Mouse (Mus musculus): ENCODE measurements around the gene Lpar2. TPM values are rescaled to one million over a fixed set of nuclear protein-coding genes. Genes with fewer than 3 reads are reported as not detected.

The Lpar2 gene
- polyA plus RNA-seq, 1 experiment = 6.6 TPM

GRCm38 (mm10) chr8:69796721-69797345 is 25.4 kb upstream of the Lpar2 start:
- no peak overlapping the region for H3K4me3 ChIP-seq (ENCODE audit: extremely low read depth, insufficient read depth, insufficient read length)
- H3K4me1 ChIP-seq (ENCODE audit: control insufficient read depth, insufficient read depth, insufficient read length) = peaks cover 4% of the 10 kb centered on the region; the same call in 1 of the 2 replicates
- H3K27me3 ChIP-seq (ENCODE audit: control insufficient read depth, insufficient read depth, low read length) = no peaks in the 10 kb centered on the region
- DNase-seq (ENCODE audit: low read depth in 1 of 2, low spot score in 2 of 2) = no peak
- no peak overlapping the region for H3K27ac ChIP-seq (ENCODE audit: insufficient read depth, low read length)
- peaks cover 62% of the 10 kb centered on the region for H3K36me3 ChIP-seq (ENCODE audit: control insufficient read depth, insufficient read depth, low read length)
- WGBS = 95% methylated on average over 16 of the region's 16 CpGs
- TF ChIP-seq POLR2A (IDR thresholded peaks at IDR 0.05; ENCODE audit: low read depth, low read length) (no peak), CTCF (IDR thresholded peaks at IDR 0.05; ENCODE audit: extremely low read depth, insufficient read depth, insufficient read length, insufficient replicate concordance) (no peak)

- 96% methylated on average over 10 of the region's 10 CpGs for WGBS
Measured at GRCm38 (mm10) chr8:69797661-69798060, 24.6 kb upstream of the Lpar2 start.

GRCm38 (mm10) chr8:69799261-69799660 is 23.0 kb upstream of the Lpar2 start:
- TF ChIP-seq CTCF (IDR thresholded peaks at IDR 0.05; ENCODE audit: extremely low read depth, insufficient read depth, insufficient read length, insufficient replicate concordance) (no peak), POLR2A (IDR thresholded peaks at IDR 0.05; ENCODE audit: low read depth, low read length) (no peak)
- peaks cover 79% of the 10 kb centered on the region for H3K36me3 ChIP-seq (ENCODE audit: control insufficient read depth, insufficient read depth, low read length)
- H3K4me1 ChIP-seq (ENCODE audit: control insufficient read depth, insufficient read depth, insufficient read length) = no peaks in the 10 kb centered on the region
- H3K4me3 ChIP-seq (ENCODE audit: extremely low read depth, insufficient read depth, insufficient read length) = no peak overlapping the region
- H3K27me3 ChIP-seq (ENCODE audit: control insufficient read depth, insufficient read depth, low read length) = no peaks in the 10 kb centered on the region
- H3K27ac ChIP-seq (ENCODE audit: insufficient read depth, low read length) = no peak overlapping the region
- DNase-seq (ENCODE audit: low read depth in 1 of 2, low spot score in 2 of 2) = no peak
- 93% methylated on average over 8 of the region's 8 CpGs for WGBS

More at GRCm38 (mm10) chr8:69797661-69798060, 24.6 kb upstream of the Lpar2 start:
- peaks cover 3% of the 10 kb centered on the region; the same call in 1 of the 2 replicates for H3K4me1 ChIP-seq (ENCODE audit: control insufficient read depth, insufficient read depth, insufficient read length)
- no peak for DNase-seq (ENCODE audit: low read depth in 1 of 2, low spot score in 2 of 2)
- no peak overlapping the region for H3K4me3 ChIP-seq (ENCODE audit: extremely low read depth, insufficient read depth, insufficient read length)
- peaks cover 69% of the 10 kb centered on the region for H3K36me3 ChIP-seq (ENCODE audit: control insufficient read depth, insufficient read depth, low read length)
- TF ChIP-seq POLR2A (IDR thresholded peaks at IDR 0.05; ENCODE audit: low read depth, low read length) (no peak), CTCF (IDR thresholded peaks at IDR 0.05; ENCODE audit: extremely low read depth, insufficient read depth, insufficient read length, insufficient replicate concordance) (no peak)
- no peaks in the 10 kb centered on the region for H3K27me3 ChIP-seq (ENCODE audit: control insufficient read depth, insufficient read depth, low read length)
- H3K27ac ChIP-seq (ENCODE audit: insufficient read depth, low read length) = no peak overlapping the region

- TF ChIP-seq CTCF (IDR thresholded peaks at IDR 0.05; ENCODE audit: extremely low read depth, insufficient read depth, insufficient read length, insufficient replicate concordance) (no peak), POLR2A (IDR thresholded peaks at IDR 0.05; ENCODE audit: low read depth, low read length) (no peak)
- WGBS = 99% methylated on average over 5 of the region's 5 CpGs
- H3K27me3 ChIP-seq (ENCODE audit: control insufficient read depth, insufficient read depth, low read length) = no peaks in the 10 kb centered on the region
- H3K36me3 ChIP-seq (ENCODE audit: control insufficient read depth, insufficient read depth, low read length) = peaks cover 75% of the 10 kb centered on the region
- no peaks in the 10 kb centered on the region for H3K4me1 ChIP-seq (ENCODE audit: control insufficient read depth, insufficient read depth, insufficient read length)
- no peak overlapping the region for H3K27ac ChIP-seq (ENCODE audit: insufficient read depth, low read length)
- DNase-seq (ENCODE audit: low read depth in 1 of 2, low spot score in 2 of 2) = no peak
- H3K4me3 ChIP-seq (ENCODE audit: extremely low read depth, insufficient read depth, insufficient read length) = no peak overlapping the region
Measured at GRCm38 (mm10) chr8:69799946-69800345, 22.3 kb upstream of the Lpar2 start.

GRCm38 (mm10) chr8:69801796-69802195 is 20.4 kb upstream of the Lpar2 start:
- H3K36me3 ChIP-seq (ENCODE audit: control insufficient read depth, insufficient read depth, low read length) = peaks cover 80% of the 10 kb centered on the region
- H3K4me3 ChIP-seq (ENCODE audit: extremely low read depth, insufficient read depth, insufficient read length) = no peak overlapping the region
- WGBS = 96% methylated on average over 4 of the region's 4 CpGs
- DNase-seq (ENCODE audit: low read depth in 1 of 2, low spot score in 2 of 2) = no peak
- H3K27ac ChIP-seq (ENCODE audit: insufficient read depth, low read length) = no peak overlapping the region
- TF ChIP-seq CTCF (IDR thresholded peaks at IDR 0.05; ENCODE audit: extremely low read depth, insufficient read depth, insufficient read length, insufficient replicate concordance) (no peak), POLR2A (IDR thresholded peaks at IDR 0.05; ENCODE audit: low read depth, low read length) (no peak)
- no peaks in the 10 kb centered on the region for H3K27me3 ChIP-seq (ENCODE audit: control insufficient read depth, insufficient read depth, low read length)
- no peaks in the 10 kb centered on the region for H3K4me1 ChIP-seq (ENCODE audit: control insufficient read depth, insufficient read depth, insufficient read length)

GRCm38 (mm10) chr8:69802216-69802615 is 20.0 kb upstream of the Lpar2 start:
- no peaks in the 10 kb centered on the region for H3K4me1 ChIP-seq (ENCODE audit: control insufficient read depth, insufficient read depth, insufficient read length)
- H3K27ac ChIP-seq (ENCODE audit: insufficient read depth, low read length) = no peak overlapping the region
- no peaks in the 10 kb centered on the region for H3K27me3 ChIP-seq (ENCODE audit: control insufficient read depth, insufficient read depth, low read length)
- peaks cover 79% of the 10 kb centered on the region for H3K36me3 ChIP-seq (ENCODE audit: control insufficient read depth, insufficient read depth, low read length)
- no peak overlapping the region for H3K4me3 ChIP-seq (ENCODE audit: extremely low read depth, insufficient read depth, insufficient read length)
- TF ChIP-seq POLR2A (IDR thresholded peaks at IDR 0.05; ENCODE audit: low read depth, low read length) (no peak), CTCF (IDR thresholded peaks at IDR 0.05; ENCODE audit: extremely low read depth, insufficient read depth, insufficient read length, insufficient replicate concordance) (no peak)
- no peak for DNase-seq (ENCODE audit: low read depth in 1 of 2, low spot score in 2 of 2)

- Histone ChIP-seq H3K4me3 (ENCODE audit: extremely low read depth, insufficient read depth, insufficient read length) (no peak overlapping the region), H3K27ac (ENCODE audit: insufficient read depth, low read length) (no peak overlapping the region), H3K36me3 (ENCODE audit: control insufficient read depth, insufficient read depth, low read length) (peaks cover 72% of the 10 kb centered on the region), H3K27me3 (ENCODE audit: control insufficient read depth, insufficient read depth, low read length) (no peaks in the 10 kb centered on the region), H3K4me1 (ENCODE audit: control insufficient read depth, insufficient read depth, insufficient read length) (no peaks in the 10 kb centered on the region)
- 97% methylated on average over 7 of the region's 7 CpGs for WGBS
- TF ChIP-seq CTCF (IDR thresholded peaks at IDR 0.05; ENCODE audit: extremely low read depth, insufficient read depth, insufficient read length, insufficient replicate concordance) (no peak), POLR2A (IDR thresholded peaks at IDR 0.05; ENCODE audit: low read depth, low read length) (no peak)
- no peak for DNase-seq (ENCODE audit: low read depth in 1 of 2, low spot score in 2 of 2)
Measured at GRCm38 (mm10) chr8:69803366-69803765, 18.9 kb upstream of the Lpar2 start.
